Mouse (Mus musculus) forelimb bud, embryonic 11.5 days (tissue): Measurements from ENCODE around the gene Sfswap.

Source experiments
- DNase-seq: peaks from one replicate; pipeline ENCODE4 v3.0.0-alpha.2; 2012; ENCODE audit warnings: low read depth, low spot score

Gene Sfswap

DNA sequence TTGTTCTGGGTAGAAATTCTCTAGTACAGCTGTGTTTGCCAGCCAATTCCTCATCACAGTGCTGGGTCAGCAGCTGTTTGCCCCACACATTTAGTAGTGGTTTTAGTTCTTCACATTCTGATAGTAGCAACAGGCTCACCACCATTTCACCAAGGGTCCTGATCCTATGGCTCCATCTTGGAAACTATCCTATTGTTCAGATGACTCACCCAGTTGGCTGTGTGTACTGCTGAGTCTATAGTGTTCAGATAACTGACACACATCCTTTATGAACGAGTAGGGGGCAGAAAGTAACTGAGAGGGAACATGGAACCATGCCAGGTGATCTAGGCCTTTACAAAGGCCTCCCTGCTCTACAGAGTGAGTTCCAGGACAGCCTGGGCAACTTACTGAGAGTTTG, 28.6 kb downstream of the Sfswap start:
- no peak for DNase-seq

DNA sequence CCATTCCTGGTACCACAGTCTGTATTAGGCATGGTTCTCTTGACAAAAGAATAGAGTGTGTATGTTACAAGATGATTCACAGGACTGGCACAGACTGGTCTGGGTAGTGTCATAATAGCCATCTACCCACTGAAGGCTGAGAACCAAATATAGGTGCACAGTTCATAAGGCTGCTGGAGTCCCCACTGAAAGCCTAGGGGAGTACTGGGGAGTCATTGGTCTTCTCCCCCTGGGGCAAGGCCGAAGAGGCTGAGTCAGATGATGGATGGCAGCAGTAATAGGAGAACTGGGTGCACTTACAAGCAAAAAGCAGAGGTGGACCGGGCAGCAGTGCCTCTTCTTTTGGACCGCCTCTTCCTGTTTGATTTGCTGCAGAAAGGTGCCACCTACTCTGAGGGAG, 32.7 kb downstream of the Sfswap start:
- DNase-seq: no peak

DNA sequence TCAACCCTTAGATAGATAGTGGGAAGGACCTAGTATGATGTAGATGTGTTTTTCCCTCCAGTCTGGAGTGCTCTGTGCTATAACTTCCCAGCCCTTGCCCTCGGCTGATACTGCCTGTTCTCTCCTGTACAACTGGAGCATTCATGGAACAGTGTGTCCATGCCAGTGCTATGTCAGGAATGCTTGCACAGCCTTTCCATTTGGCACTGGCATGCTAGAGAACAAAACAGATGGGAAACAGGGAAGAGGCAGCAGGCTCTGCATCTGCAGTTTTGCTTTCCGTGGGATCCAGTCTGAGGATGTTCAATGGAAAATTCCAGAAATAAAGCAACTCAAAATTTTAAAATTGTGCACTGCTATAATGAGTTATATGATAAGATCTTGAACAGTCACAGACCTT, 33.5 kb downstream of the Sfswap start:
- DNase-seq: no peak

DNA sequence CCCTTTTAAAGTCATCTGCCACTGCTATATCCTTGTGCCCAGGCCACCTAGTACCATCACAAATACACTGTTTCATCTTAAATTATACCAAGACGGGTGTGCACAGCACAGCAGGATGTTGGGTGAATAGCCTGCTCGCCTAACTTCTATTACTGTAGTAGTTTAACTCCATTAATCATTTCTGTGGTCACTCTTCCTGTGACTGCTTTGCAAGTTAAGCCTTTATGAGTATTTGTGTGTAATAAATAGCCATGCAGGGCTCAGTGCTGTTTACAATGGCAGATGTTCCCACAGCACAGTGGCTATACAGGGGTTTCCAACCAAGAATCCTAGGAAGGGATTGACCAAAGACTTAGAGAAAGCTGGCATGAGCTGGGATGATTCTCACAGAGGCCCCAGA, 34.0 kb downstream of the Sfswap start:
- DNase-seq: no peak

GRCm38 (mm10) chr5:129535431-129535830, 34.4 kb downstream of the Sfswap start:
- no peak for DNase-seq

DNA sequence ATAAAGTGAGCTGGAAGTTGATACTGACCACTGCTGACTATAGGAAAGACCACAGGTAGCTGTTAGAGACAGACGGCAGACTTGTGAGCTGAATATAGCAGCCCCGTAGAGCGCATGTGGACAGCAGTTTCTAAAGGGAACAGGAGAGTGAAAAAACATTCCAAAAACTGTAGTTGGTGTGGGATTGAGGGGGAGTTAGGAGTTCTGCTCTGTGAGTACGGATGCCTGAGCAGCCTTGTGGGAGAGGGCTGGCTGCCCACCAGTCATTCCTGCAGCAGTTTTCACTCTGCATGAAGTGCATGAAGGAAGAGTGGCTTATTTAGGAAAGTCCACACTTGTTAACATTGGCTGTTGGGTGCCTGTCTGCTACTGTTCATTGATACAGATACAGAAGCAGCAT, 37.8 kb downstream of the Sfswap start:
- no peak for DNase-seq

DNA sequence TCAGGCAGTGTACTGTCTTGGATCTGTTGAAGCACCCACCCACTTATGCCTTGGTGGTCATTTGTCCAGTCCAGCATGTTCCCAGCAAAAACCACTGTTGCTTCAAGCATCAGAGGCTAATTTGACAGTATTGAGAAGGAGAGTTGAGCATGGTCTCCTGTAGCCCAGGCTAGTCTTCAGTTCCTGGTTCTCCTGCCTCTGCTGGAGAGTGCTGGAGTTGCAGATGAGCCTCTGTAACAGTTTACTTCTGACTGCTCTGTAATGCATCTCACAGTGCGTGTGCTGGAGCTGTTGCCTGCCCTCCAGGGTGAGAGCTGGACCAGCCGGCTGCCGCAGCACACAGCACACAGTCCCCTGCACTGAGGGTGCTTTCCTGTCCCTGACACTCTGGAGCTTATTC, 41.2 kb downstream of the Sfswap start:
- DNase-seq: no peak

DNA sequence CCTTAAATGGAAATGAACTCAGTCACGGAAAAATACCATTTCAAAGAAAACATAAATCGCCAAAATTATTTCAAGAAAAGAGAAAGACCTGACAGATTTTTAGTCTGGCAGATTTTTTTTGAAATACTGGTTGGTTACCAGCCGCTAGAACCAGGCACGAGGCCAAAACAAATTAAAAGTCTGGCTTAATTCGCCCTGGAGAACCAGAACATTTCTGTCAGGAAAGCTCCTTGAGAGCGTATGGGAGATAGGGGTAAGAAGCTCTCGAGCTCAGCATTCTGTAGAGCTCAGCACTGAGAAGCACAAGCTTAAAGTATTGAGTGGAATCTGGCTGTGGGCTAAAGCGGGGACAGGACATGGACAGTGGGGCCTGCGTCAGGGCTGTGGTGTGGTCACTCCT, 44.8 kb downstream of the Sfswap start:
- DNase-seq: no peak

DNA sequence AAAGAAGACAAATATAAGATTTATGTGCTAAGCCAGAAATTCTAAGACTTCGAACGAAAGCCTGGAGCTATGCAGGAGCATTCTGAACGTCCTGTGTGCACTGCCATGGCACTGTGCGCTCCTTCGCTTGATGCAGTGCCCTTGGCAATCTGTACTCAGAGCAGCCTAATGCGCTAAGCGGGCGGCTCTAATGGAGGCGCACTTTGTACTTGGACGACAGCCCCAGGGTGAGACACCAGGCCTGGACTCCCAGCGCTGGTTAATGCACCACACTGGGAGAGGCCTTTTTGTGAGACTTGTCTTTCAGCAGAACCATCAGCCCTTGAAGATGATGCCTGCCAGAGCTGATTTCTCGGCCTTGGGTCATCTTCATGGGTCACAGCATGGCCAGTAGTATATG, 48.7 kb downstream of the Sfswap start:
- DNase-seq: no peak

GRCm38 (mm10) chr5:129550790-129551189, 49.8 kb downstream of the Sfswap start:
- DNase-seq: no peak

DNA sequence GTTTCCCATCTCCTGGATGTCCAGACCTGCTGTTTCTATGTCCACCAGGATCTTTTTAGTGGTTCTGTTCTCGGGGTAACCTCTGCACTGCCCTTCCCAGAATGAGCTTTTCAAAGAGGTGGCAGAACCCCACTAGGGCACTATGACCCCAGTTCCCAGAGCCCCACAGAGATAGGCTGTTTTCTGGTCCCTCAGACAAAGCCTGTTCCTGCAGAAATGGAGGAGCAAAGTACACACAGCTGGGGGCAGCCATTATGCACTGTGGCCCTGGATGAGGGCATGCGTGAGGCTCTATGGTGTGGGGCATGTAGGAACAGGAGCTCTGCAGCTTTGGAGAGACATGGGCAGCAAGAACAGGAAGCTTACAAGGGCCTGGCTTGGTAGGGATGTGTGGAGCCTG, 51.0 kb downstream of the Sfswap start:
- DNase-seq: no peak

- no peak for DNase-seq
Measured at GRCm38 (mm10) chr5:129553642-129554041, 52.6 kb downstream of the Sfswap start.

GRCm38 (mm10) chr5:129558591-129558990, 57.6 kb downstream of the Sfswap start:
- no peak for DNase-seq

DNA sequence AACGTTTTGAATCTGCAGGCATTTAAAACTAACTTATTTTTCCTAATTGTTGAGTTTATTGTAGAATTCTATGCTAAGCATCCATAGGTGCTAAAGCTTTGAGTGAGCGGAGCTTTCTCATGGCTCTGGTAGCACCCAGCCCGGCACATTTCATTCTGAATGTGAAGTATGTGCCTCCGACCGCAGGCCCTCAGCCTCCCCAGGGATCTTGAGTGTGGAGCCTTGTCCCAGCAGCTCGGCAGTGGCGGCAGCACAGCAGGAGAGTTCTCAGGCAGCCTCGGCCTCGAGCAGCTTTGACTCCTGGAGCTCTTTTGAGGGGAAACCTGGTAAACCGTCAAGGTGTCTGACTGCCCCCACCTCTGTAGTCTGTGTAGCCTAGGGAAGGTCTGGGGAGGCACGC, 58.3 kb downstream of the Sfswap start:
- no peak for DNase-seq

GRCm38 (mm10) chr5:129562342-129562741, 61.3 kb downstream of the Sfswap start:
- DNase-seq: no peak

DNA sequence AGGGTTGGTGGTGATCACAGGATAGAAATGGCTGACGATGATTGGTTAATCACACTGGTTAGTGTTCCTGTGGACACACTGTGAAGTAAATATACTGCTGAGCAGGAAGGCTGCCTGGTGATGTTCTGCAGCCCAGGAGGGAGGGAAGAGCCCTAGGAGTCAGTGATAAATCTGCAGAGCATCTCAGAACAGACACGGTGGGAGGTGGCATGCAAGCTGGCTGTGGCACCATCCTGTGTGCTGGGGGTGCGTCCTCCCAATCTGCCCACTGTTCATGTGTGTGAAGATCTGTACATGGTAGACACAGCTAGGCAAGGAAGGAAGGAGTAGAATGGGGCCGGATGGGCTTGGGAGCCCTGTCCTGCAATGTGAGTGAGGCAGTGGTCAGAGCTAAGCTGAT, 67.6 kb downstream of the Sfswap start:
- DNase-seq: no peak

DNA sequence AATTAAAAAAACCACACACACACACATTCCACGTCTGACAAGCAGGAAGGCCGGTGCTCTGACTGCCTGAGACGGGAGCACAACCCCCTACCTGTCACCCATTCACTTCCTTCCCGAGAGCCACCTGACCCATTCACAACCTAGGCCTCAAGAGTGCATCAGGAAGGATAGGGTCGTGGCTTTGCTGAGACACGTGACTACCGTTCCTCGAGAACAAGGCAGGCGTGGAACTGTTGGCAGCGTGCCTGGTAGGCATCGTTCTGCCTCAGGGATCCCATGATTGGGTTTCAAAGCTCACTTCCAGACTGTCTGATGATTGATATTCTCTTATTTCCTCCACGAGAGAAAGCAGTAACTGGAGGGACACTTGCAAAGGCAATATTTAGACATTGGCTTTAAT, 77.2 kb downstream of the Sfswap start:
- DNase-seq: no peak

DNA sequence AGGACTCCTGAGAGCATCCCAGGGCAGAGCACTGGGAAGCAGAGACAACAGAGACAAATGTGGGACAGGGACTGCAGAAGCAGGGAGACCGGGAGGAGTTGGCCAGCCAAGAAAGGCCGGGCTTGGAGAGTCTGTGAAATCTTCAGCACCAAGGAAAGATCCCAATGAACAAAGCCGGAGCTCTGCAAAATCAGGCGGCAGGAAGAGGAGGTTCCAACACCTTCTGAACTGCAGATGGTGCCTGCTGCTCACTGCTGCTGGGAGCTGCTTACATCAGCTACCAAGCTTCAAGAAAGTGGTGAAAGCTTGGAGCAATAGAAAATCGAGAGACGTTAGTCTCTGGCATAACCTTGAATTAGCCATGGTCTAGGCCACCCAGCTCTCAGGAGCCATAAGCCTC, 79.0 kb downstream of the Sfswap start:
- no peak for DNase-seq

GRCm38 (mm10) chr5:129580572-129580971, 79.6 kb downstream of the Sfswap start:
- no peak for DNase-seq

DNA sequence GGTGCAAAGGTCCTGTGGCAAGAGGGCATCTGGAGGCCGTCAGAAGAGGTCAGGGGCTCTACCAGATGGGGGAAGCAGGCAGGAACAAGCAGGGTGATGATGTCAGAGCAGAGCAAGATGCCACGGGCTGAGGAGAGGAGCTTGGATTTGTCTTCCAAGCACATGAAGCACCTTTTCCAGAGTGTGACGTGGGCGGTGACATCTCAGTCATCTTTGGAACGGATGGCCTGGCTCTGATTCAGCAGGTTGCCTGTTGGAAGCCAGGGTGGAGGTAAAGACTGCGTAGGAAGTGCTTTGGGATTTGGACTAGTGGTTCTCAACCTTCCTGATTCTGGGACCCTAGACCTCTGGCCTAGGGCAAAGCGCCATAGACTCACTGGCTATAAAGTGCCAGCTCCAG, 80.0 kb downstream of the Sfswap start:
- no peak for DNase-seq

DNA sequence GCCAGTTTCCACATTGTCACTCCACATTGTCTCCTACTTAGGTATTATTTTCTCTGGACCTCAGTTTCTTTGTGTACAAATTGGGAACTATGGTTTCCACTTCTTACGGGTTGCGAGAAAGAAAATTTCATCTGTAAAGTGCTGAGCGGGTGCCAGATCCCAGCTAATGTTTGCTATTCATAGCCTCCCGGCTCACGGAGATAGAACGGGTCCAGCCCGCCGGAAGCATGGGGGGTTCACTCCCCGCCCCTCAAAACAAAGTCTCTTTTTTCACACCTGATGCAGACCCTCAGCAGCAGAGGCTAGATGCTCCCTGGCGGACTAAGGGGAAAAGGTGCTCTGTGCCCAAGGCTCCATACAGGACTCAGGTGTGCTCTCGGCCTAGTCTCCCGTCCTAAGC, 82.3 kb downstream of the Sfswap start:
- no peak for DNase-seq

GRCm38 (mm10) chr5:129583761-129584582, 83.0 kb downstream of the Sfswap start, which contains the start of gene Mmp17:
TSS of gene Mmp17 (plus strand) at chr5:129584169.
- DNase-seq: peak; percentile 75

DNA sequence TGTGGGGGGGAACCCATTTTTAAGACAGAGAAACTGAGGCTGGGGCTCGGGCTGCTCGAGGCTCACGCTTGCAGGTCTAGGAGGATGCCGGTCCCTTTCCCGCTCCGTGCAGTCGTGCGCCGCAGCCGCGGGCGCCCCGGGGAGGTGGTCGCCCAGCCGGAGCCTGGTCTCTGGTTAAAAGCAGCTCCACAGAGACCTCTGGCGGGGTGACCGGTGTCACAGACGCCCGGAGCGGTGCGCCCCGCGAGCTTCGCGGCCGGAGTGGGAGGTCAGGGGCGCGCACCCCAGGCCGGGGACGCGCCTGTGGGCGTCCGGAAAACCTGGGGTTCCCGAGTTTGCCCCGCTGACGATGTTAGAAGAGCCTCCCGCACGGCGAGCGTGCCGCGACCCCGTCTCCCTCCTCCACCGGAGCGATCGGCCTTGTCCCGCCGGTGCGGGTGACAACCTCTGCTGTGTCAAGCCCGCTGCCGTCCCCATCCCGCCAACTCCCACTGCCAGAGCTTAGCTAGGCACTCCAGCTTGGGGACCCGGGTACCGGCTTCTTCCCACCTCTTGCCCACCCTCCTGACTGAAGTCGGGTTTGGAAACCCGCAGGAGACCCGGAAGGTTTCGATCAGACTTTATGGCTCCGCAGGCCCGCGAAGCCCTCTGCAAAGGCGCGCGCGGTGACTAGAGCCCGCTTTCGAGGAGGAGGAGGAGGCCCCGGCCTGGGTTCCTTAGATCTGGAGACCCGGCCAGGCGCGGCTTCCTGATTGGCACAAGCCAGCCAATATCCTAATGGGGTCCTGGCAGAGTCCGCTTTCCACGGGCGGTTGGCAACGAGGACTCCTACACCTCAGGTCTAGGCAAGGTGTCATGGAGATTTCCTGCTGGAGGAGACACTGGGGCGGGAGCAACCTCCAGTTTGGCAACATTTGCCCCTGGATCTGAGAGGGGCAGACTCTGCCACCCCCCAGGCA, 83.8 kb downstream of the Sfswap start:
- DNase-seq: no peak
